Mouse (Mus musculus) gastrocnemius, adult 8-10 months (tissue): ENCODE results near the gene 5730596B20Rik. TPM values are rescaled to one million over a fixed set of nuclear protein-coding genes. Genes with fewer than 3 reads are reported as not detected.

Experiments used
- DNase-seq, 2 experiments: peaks; one replicate each; pipeline ENCODE4 v3.0.0; 2022; ENCODE audit warnings: low spot score in 2 of 2
- total RNA-seq, 4 experiments: library from RNA; stranded (reverse); gene quantifications; 2 replicates each; pipeline ENCODE4 v1.2.4; 2022

Gene 5730596B20Rik
- total RNA-seq, 4 experiments from 2014 or later = 0.13 TPM; not detected in 3

DNA sequence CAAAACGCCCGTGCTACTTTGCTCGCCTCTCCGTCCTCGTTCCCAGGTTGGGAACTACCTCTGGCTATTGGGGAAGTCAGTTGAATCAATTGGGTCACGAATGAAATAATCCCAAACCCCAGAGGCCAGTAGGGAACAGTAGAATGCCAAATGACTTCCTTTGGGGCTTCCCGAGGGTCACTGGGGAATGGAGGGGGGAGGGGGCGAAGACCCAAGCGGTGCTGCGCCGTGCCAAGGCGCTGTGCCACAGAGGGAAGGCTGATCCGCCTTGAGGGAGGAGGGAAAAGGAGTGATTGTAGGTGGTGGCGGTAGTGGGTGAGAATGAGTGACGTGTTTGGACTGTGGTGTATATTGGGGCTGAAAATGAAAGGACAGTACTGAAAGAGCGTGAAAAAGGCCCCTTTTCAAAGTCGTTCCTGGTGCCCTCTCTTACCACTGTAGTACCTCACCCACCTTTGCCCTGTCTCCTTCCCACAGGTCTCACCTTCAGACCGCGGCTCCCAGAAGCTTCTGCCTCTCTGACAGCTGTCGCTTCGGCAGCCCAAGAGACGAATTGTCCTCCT, 35.3 kb downstream of the 5730596B20Rik start:
- DNase-seq = peak in 1 of 2 experiments; percentile 17

DNA sequence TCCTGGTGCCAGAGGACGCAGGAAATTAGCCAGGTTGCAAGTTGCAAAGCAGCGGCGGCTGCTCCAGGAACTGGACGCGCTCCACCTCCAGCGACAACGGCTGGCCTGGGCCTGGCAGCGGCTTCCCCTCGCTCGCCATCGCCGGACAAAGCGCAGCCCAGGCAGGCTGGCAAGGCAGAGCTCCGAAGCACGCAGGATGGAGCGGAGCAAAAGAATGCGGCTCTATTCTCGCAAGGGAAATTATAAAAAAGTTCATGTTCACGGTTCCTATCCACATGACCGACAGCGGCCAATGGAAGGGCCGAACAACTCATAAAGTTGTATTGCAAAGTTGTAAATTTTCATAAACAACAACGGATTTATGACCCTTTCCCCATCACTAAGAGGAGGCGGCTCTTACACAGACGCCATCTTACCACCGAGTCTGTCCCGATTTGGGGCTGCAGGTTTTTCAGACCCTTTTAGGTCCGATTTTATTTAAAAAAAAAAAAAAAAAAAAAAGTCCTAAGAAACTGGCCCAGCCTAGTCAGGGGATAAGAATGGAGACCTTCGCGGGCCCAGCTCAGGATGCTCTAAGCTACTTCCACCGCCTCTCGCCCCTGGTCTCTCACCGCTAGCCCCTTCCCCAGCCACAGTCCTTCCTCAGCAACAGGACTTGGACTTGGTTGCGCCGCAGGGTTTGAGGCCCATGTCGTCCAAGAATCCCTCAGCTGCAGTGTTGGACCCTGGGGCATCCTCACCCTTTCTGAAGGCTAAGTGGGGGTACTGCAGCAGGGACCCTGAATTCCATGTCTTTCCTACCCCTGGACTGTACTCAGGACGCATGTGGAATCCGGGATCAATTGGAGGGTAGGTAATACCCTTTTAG, 36.1 kb downstream of the 5730596B20Rik start, which contains the start of the genes Hoxa3 and Gm28308:
TSS of gene Hoxa3 (minus strand) at position 218 of the 868 bp plus-strand sequence.
TSS of gene Gm28308 (minus strand) at position 221 of the 868 bp plus-strand sequence.
- DNase-seq = peak; percentile 43 to 54

DNA sequence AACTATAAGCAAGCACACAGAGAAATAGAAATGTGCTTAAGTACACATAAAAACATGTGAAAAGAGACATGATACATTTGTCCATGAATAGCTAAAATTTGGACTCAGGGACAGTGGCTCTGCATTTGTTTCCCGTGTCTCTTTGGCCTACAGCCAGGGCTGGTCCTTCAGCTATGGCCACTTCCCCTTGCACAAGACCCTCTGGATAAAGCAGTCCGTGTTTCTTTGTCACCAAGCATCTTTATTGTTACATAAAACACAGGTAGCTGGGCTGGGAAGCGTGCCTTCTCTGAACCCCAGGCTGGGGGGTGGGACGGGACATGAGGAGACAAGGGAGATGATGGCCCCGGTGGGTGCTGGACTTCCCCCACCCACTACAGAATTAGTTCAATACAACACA, 37.0 kb downstream of the 5730596B20Rik start:
- DNase-seq = peak in 1 of 2 experiments; percentile 4

DNA sequence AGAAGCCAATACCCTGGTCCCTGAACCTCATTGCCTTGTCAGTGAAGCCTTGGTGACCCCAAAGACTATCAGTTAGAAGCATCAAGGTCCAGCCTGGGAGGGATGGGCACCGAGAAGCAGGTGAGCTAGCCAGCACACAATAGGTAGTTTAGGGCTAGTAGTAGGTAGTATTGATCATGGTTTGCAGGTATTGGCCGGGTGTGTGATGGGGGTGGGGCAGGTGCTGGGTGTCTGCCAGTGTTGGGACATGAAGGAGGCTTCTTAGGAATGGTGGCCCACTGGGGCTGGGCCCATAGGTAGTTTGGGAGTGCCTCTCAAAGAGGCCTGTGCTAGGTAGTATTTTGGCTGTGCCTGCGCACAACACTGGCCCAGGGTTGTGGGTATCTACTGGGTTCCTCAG, 37.8 kb downstream of the 5730596B20Rik start:
- no peak for DNase-seq

DNA sequence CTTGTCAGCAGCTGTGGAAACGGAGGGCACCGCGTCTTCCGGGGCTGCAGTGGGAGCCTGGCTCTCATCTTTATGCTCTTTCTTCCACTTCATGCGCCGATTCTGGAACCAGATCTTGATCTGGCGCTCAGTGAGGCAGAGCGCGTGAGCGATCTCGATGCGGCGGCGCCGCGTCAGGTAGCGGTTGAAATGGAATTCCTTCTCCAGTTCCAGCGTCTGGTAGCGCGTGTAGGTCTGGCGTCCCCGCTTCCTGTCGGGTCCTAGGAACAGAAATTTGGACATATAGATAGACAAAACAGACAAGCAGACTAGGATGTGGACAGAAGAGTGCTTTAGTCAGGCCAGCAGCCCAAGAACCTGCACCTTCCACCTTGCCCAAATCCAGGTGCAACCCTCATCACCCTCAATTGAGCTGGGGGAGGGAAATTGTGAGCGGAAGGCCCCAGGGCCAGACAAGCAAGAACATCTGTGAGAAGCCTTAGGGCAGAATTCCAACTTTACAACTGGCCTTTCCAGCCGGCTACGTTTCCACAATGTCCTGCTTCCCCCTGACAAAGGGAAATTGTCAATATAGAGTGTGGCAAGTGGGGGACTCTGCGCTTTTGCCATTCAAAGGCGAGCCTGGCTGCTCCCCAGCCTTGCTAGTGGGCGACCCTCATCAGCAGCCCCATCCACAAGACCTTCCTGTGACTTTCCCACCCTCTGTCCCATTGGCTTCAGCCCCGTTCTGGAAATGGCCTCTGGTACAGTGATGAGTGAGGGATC, 38.7 kb downstream of the 5730596B20Rik start:
- DNase-seq = no peak

DNA sequence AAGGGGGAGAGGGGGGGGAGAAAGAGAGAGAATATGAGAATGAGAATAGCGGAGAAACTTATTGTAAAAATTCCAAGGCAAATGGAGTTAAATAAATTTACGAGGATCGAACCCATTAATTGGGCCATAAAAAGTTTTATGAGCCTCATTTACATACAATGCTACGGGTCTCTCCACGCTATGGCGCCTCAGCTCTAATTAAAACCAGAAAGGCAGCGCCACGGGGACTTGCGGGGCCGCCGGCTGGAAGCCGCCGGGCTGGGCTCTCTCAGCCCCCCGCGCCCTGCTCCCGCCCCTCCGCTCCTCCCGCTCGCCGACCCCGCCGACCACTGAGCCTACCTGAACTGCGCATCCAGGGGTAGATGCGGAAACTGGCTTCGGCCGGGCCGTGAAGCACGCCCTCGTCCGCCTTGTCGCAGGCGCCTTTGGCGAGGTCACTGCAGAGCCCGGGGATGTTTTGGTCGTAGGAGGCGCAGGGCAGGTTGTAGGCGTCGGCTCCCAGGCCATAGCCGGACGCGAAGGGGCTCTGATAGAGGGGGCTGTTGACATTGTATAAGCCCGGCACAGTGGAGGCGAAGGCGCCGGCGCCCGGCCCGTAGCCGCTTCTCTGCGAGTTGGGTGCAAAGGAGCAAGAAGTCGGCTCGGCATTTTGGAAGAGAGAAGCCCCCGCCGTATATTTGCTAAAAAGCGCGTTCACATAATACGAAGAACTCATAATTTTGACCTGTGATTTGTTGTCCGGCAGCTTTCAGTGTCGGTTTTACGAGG, 39.6 kb downstream of the 5730596B20Rik start:
- peak in 1 of 2 experiments; percentile 14 for DNase-seq

DNA sequence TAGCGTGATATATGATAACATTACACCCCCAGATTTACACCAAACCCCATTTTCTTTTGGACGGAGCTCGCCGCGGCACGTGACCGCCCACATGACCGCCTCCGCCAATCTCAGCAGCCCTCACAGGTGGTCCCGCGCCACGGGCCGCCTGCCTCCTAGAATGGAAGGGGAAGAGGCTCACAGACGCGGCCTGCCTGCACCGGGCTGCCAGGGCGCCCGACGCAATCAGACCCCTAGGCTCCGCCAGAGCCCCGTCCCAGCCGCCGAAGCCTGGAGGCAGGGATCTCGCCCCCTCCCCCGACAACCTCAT, 40.1 kb downstream of the 5730596B20Rik start:
- peak; percentile 77 to 82 for DNase-seq

DNA sequence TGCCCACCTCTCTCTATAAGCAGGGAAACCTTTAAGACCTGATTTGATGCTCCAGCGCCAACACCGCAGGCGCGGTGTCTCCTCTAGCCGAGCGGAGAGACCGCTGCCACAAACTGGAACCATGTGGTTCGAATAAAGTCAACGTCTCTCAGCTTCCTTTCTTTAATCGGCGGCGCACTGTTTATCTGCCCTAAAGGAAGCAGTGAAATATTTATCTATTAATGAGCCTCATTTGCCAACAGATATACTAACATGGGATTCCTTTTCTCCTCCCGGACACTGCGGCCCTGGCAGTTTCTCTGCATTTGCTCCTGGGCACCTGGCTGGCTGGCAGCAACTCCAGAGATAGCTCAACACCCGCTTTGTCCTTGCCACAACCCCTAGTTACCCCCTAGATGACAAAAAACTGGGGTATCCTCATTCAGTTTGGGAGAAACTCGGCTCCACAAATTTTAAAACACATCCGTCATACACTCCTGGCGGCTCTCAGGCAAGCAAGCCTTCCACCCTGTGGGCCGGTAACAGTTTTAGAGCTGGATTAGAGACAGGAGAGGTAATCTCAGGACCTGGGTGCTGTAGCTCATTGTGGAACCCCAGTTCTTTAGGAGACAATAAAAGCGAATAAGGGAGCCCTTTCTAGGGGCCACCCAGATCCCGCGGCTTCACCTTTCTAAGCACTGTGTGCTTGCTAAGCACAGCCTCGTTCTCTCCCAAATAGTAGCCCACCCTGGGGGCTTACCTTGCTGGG, 40.8 kb downstream of the 5730596B20Rik start:
- DNase-seq = no peak

DNA sequence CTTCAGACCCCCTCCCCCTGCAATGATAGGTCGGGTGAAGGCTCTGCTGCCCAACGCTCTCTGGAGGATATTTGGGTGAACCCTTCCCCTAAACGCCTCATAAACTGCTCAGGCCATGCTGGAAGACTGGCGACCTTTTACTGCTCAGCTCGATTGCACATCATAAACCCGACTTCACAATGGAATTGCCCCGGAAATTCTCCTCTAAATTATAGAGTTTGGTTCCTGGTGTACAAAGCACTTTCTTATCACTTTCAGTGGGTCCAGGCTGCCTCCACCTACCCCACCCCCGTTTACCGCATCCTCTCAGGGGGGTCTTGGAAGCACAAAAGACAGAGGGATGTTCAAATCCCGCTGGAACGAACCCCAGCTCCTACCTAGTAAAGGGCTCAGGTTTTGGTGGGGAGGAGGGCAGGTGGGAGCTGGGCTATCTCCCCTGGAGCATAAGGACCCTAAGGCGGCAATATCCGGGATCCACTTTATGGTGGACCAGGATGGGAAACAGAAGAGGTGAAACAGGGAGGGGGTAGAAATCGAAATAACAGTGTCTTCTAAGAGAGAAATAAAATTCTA, 41.4 kb downstream of the 5730596B20Rik start:
- DNase-seq = no peak

DNA sequence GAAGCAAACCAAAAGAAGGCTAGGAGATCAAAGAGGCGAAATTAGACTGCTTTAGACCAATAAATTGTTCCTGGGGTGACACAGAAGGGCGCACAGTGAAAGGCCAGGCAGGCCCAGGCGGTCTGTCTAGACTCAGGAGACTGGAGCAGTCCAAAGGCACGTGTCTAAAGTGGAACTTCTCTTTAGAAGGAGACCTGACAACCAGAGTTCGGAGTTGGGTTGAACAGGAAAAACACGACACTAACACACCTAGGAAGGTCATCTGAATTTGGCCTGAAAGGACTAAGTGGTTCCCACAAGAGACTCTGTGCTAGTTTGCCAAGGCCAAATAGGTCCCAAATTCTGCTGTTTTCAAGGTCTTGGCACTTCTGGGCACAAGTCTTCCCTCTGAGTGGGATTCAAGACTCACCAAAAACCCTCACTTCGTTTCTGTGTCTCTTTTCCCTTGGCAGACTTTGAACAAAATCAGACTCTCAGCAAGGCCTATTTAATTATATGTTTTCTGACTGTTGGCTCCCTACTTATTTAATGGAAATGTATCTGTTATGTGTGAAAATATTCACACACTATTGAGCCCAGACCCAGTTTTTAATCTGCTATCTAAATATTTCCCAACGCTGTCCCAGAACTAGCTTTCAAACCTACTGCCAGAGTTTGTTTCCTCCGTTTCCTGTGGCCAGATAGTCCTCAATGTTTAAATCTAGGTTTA, 42.1 kb downstream of the 5730596B20Rik start:
- DNase-seq = no peak

DNA sequence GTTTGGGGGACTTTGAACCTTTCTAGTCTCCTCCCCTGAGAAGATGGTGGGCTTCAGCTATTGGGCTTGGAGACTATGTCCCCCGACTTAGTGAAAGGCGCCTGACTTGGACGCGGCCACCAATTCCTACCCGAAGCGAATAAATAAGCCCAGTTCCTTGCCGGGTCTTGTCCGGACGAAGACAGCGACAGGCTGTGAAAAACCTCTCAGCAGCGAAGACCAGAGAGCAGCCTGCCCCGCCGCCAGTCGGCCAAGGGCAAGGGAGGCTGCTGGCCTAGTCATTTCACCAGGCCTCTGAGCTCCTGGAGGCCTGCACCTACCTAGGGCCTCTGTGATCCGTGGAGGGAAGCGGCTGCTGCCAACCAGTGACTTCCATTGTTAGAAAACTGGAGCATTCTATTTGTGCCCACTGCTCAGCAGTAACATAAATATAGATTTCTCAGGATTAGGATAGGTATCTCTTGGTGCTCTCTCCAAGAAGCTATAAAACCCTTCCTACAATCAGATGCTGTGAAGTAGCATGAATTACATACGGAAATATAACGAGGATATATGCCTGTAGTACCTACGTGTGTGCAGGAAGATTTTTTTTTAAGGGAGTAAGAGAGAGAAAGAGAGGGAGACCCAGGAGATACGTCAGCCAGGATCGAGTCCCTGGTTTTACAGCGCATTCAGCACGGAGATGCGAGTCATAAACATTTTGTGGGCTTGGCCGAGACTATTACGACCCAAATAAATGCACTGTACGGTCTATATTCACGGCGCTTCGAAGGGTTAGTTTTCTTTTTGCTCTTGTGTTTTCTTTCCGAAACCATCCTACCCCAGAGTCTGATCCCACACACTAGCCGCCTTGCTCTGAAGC, 42.9 kb downstream of the 5730596B20Rik start:
- DNase-seq = no peak

DNA sequence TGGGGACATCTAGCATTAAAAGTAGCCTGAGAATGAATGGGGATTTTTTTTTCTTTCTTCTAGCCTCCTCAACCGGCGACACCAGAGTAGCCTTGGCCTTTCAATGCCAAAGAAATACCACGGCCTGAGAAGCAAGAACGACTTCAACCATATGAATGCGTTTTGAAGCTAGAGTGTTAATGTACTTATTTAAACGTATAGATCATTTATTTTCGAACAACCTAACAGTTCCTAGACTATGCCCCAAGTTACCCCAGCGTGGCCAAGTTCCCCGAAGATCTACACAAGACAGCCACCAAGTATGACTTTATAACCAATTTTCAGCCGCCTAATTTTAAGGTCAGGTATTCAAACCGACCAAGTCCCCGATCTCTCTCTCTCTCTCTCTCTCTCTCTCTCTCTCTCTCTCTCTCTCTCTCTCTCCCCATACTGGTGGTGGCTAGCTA, 43.6 kb downstream of the 5730596B20Rik start:
- DNase-seq = no peak

DNA sequence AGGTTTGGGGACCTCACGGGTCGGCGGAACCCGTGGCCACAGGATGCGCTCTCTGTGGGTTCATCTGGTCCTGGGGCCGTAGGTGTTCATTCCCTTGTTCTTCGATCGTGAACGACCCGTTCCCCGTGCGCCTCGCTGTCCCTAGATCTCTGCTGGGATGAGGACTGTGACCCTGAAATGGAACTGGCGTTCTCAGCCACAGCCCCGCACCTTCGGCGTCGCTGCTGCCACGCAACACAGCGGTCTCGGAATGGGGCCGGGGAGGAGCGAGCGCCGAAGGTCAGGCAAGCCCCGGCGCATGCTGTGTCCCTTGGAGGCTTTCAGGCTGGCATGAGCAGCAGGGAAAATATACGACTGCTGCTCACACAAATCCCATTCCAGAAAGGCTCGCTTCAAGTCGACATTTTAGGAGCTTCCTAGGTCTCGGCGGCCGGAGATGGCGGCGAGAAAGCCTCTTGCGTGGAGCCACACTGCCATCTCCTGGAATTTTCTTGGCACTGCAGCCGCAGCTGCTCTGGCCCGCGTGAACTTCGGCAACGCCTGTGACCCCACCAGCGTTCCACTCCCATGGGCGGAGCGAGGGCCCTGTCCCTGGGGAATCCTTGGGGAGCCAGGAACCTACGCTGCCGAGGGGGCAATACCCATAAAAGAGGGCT, 44.2 kb downstream of the 5730596B20Rik start, which contains the start of gene Hoxa7:
TSS of gene Hoxa7 (minus strand) at position 518 of the 656 bp plus-strand sequence.
- peak; percentile 92 for DNase-seq

DNA sequence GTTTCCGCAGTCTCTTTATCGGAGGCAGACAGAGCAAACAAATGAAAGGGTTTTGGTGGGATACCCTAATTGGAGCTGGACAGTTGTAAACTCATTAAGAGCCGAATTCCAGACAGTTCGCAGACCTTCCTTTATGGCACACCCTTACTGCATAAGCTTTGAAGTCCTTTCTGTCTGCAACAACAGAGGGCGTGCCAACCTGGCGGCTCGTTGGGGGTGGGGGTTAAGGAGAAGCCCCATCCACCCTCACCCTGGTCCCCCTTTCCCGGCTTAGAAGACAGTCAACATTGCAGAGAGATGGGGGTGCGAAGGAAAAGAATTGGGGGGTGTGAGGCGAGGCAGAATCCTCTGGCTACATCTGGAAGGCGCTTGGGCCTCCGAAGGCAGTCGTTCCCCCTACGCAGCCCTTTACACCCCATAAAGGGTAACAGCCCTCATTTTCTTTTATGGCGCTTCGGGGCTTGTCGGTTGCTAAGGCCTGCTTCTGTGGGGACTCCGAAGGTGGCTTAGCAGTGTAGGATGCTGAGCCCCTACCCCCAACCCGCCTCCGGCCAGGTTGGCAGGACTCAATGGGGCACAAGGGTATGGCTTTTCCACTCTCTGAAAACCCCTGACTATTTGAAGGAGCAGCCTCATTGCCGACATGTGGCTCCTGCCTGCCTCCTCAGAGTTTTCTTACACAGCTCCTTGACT, 44.8 kb downstream of the 5730596B20Rik start:
- no peak for DNase-seq

DNA sequence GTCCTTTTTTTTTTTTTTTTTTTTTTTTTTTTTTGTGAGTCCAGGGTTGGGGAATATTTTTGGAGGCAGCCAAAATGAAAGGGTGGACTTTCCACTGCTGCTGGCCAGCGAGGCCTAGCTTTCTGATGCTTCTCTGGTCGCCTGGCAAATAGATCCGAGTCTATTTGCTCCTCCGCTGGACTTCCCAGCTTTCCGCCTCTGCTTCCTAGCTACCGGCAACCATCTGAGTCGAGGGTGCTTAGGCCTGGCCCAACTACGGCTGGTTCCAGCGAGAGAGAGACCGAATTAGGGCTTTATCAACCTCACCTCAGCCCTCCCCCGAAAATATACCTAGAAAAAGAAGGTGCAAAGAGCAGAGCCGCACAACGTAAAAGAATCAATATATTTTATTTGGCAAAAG, 45.4 kb downstream of the 5730596B20Rik start:
- no peak for DNase-seq

DNA sequence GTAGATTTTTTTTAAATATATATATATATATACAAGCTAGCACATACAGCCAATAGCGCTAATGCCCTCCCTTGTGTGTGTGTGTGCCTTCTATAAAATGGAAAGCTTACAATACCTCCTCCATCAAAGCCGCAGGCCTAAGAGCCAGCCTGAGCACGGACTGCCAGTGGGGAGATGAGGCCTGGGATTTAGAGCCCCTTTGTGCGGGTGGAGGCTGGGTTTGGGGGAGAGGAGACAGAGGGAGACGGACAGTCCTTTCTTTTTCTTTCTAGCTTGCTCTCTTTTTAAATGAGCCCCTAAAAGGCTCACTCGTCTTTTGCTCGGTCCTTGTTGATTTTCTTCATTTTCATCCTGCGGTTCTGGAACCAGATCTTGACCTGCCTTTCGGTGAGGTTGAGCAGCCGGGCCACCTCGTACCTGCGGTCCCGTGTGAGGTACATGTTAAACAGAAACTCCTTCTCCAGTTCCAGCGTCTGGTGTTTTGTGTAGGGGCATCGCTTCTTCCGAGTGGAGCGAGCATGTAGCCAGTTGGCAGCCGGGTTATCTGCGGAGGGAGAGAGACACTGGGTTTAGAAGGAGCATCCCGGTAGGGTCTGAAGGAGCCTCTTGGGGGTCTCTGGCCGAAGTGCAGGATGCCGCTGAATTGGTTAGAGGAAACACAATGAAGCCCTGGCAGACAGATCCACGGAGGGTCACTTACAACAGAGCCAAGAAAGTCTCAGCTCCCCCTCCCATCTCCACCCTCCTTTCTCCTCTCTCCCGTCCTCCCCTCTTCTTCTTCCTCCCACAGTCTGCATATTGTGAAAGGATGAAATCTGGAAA, 46.9 kb downstream of the 5730596B20Rik start:
- DNase-seq = no peak
